Mouse (Mus musculus): Measurements from ENCODE around the gene Polg2. TPM values are rescaled to one million over a fixed set of nuclear protein-coding genes. Genes with fewer than 3 reads are reported as not detected.

Gene Polg2
- total and polyA plus RNA-seq, 3 experiments: 12.1 to 12.5 (median 12.3) TPM

DNA sequence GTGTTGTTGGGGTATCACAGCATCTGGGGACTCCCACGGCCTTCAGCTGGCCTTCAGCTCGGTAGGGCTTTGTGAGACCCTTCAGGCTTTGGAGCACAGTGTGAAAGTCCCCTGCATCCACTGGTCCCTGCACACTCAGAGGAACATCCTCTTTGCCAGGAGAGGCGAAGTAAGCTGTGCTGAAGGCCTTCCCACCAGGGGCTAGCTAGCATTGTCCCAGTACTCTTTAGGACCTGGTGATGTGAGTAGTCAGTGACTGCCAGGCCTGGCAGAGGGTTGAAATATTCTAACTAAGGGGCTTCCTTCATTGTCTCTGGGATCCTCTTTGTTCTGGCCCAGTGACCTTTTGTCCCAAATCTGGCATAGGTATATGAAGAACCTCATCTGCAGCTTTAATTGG is 42.7 kb downstream of the Polg2 start:
- DNase-seq (ENCODE audit: extremely low read depth): no peak
- H3K79me2 ChIP-seq (replicated peaks; ENCODE audit: control insufficient read depth, extremely low read depth, insufficient read depth, poor library complexity, severe bottlenecking): peaks cover 9% of the 10 kb centered on the region
- no peak for TF ChIP-seq ETS1 (conservative IDR thresholded peaks at IDR 0.05; ENCODE audit: low read depth, low read length)
- no peak for TF ChIP-seq UBTF (IDR thresholded peaks at IDR 0.05; ENCODE audit: low read depth, low read length)
- no peak for TF ChIP-seq CHD2 (IDR thresholded peaks at IDR 0.05; ENCODE audit: low read length)
- TF ChIP-seq CHD1 (IDR thresholded peaks at IDR 0.05; ENCODE audit: low read depth, low read length): no peak
- no peak for TF ChIP-seq MXI1 (IDR thresholded peaks at IDR 0.05; ENCODE audit: low read depth, low read length)
- TF ChIP-seq MEF2A (IDR thresholded peaks at IDR 0.05; ENCODE audit: borderline replicate concordance, low read depth, low read length): no peak
- no peak for TF ChIP-seq ZNF384 (IDR thresholded peaks at IDR 0.05; ENCODE audit: low read depth, low read length)
- TF ChIP-seq MAX (IDR thresholded peaks at IDR 0.05; ENCODE audit: low read length): no peak
- no peak for TF ChIP-seq E2F4 (IDR thresholded peaks at IDR 0.05; ENCODE audit: insufficient replicate concordance, low read depth, low read length)
- TF ChIP-seq IRF4 (IDR thresholded peaks at IDR 0.05; ENCODE audit: low read depth, low read length): no peak
- H3K4me1 ChIP-seq (ENCODE audit: control insufficient read depth in 1 of 2, insufficient read depth in 2 of 2): peaks cover 3 to 64% of the 10 kb centered on the region in 2 experiments; a peak in 3 of 4 replicates
- no peak overlapping the region for H3K27ac ChIP-seq (ENCODE audit: insufficient read depth, low read depth)
- no peak overlapping the region for H3K4me2 ChIP-seq (ENCODE audit: insufficient read depth, low read depth, poor library complexity, severe bottlenecking)
- H3K4me3 ChIP-seq (replicated peaks in 1 of 3; ENCODE audit: low read depth in 2 of 3, low read length in 2 of 3, poor library complexity in 1 of 3): no peak overlapping the region
- in situ Hi-C loops (cut with MboI; ENCODE audit: low pct_ligation_motif_present, low pct_unique_long_range_greater_than_20kb, low sequenced_read_pairs): no loop called here
- dilution Hi-C loops (cut with MboI; ENCODE audit: extremely low pct_ligation_motif_present, extremely low pct_unique_long_range_greater_than_20kb, low sequenced_read_pairs): no loop called here
- peaks cover 4 to 31% of the 10 kb centered on the region in 2 experiments for H3K36me3 ChIP-seq (replicated peaks in 1 of 2; ENCODE audit: control insufficient read depth in 1 of 2, insufficient read depth in 1 of 2, low read length in 1 of 2)
- H3K27me3 ChIP-seq (replicated peaks): no peaks in the 10 kb centered on the region
- no peak overlapping the region for H3K9ac ChIP-seq (ENCODE audit: insufficient read depth, low read depth)
- no peaks in the 10 kb centered on the region for H3K9me3 ChIP-seq (replicated peaks; ENCODE audit: low read length)

DNA sequence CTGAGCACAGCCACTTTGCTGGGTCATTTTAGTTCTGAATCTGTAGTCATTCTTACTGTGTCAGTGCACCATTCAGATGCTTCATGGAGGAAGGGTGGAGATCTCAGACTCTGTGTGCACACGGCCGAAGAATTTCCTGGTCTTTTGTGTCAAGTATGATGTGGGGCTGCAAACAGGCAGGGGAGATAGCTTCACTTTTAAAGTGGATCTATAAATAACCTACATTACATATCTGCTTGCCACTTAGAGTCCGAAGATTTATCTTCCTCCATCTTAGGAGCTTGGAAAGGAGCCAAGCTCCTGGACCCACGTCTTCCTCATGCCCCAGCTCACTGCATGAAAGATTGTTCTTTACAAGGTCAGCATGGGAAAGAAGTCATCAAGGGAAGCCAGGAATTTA is 48.6 kb downstream of the Polg2 start:
- H3K4me2 ChIP-seq (ENCODE audit: insufficient read depth, low read depth, poor library complexity, severe bottlenecking): no peak overlapping the region
- no peaks in the 10 kb centered on the region for H3K27me3 ChIP-seq (replicated peaks)
- no peaks in the 10 kb centered on the region; the same call in none of the 2 replicates for H3K79me2 ChIP-seq (replicated peaks; ENCODE audit: control insufficient read depth, extremely low read depth, insufficient read depth, poor library complexity, severe bottlenecking)
- peaks cover 12% of the 10 kb centered on the region for H3K9me3 ChIP-seq (replicated peaks; ENCODE audit: low read length)
- H3K9ac ChIP-seq (ENCODE audit: insufficient read depth, low read depth): no peak overlapping the region
- peaks cover 0 to 33% of the 10 kb centered on the region in 2 experiments; a peak in 2 of 4 replicates for H3K4me1 ChIP-seq (ENCODE audit: control insufficient read depth in 1 of 2, insufficient read depth in 2 of 2)
- peaks cover 16 to 35% of the 10 kb centered on the region in 2 experiments for H3K36me3 ChIP-seq (replicated peaks in 1 of 2; ENCODE audit: control insufficient read depth in 1 of 2, insufficient read depth in 1 of 2, low read length in 1 of 2)
- in situ Hi-C loops (cut with MboI; ENCODE audit: low pct_ligation_motif_present, low pct_unique_long_range_greater_than_20kb, low sequenced_read_pairs) (no loop called here), dilution Hi-C loops (cut with MboI; ENCODE audit: extremely low pct_ligation_motif_present, extremely low pct_unique_long_range_greater_than_20kb, low sequenced_read_pairs) (no loop called here)
- no peak overlapping the region for H3K27ac ChIP-seq (ENCODE audit: insufficient read depth, low read depth)
- DNase-seq (ENCODE audit: extremely low read depth): no peak
- no peak overlapping the region for H3K4me3 ChIP-seq (replicated peaks in 1 of 3; ENCODE audit: low read depth in 2 of 3, low read length in 2 of 3, poor library complexity in 1 of 3)
- TF ChIP-seq MYC (IDR thresholded peaks at IDR 0.05; ENCODE audit: low read depth, low read length) (no peak), USF2 (conservative IDR thresholded peaks at IDR 0.05; ENCODE audit: low read depth, low read length) (no peak), NELFE (IDR thresholded peaks at IDR 0.05; ENCODE audit: low read depth, low read length) (no peak), MAX (IDR thresholded peaks at IDR 0.05; ENCODE audit: low read length) (no peak), POLR2A (IDR thresholded peaks at IDR 0.05; ENCODE audit: low read depth, low read length) (no peak), ELF1 (IDR thresholded peaks at IDR 0.05; ENCODE audit: low read depth, low read length) (no peak), NRF1 (IDR thresholded peaks at IDR 0.05; ENCODE audit: low read depth, low read length) (no peak)
